22 mouse cellular contexts compared by ENCODE assay signal in the genomic region with DNA sequence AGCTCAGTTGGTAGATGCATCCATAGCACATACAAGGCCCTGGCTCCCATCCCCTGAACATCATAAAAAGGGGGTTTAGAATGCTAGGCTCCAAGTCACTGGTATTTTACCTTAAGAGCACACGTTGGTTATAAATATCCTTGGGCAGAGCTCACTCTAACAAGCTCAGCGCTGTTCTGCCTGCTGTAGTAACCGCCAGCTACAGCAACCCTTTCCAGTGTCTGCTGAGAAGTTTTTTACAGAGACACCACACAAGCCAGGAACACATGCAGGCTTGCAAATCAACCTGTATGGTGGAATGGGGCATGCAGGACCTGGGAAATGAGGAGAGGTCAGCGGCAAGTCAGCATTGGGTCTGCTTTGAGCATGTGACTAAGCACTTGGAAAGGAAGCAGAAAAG. TPM values are rescaled to one million over a fixed set of nuclear protein-coding genes. Genes with fewer than 3 reads are reported as not detected.
DNase-seq lines count a peak whose midpoint lies in the region; ATAC-seq and TF ChIP-seq lines count a peak whose summit lies in the region.
"Had no signal": no experiment of that assay in that cellular context is flagged by ENCODE, and none has a peak within 500 bp of the region (broad histone marks: within the 10 kb centered on the region; RNA-seq: fewer than 3 reads in every experiment).

No protein-coding gene starts in this region.

- peaks cover 26% of the 10 kb centered on the region for H3K4me1 ChIP-seq in cerebellum, adult 2 months (ENCODE audit: control insufficient read depth, insufficient read depth, low read length)
- peaks cover 15% of the 10 kb centered on the region for H3K4me1 ChIP-seq in hindbrain, embryonic 13.5 days (replicated peaks)
- H3K4me1 ChIP-seq in hindbrain, embryonic 16.5 days (ENCODE audit: control insufficient read depth, insufficient read depth, low read depth, low read length) = no peaks in the 10 kb centered on the region; the same call in none of the 2 replicates
- H3K4me1 ChIP-seq in limb, embryonic 11.5 days (ENCODE audit: control insufficient read depth, insufficient read depth, low read length) = 0 out of 2 replicates have a peak, but pooled peaks cover 3% of the 10 kb centered on the region
- H3K4me1 ChIP-seq in limb, embryonic 10.5 days = peaks cover 22% of the 10 kb centered on the region

- DNase-seq in cerebellum, adult 9-11 months = peak; percentile 11
- DNase-seq in cerebellum, adult 2 months = no peak
- DNase-seq in limb, embryonic 11.5 days (ENCODE audit: low spot score) = no peak
- DNase-seq in limb, embryonic 10.5 days (ENCODE audit: low spot score) = no peak
- peak; percentile 33 to 49 for DNase-seq in right cerebral cortex, postnatal 10 days (ENCODE audit: low spot score in 2 of 2)
- DNase-seq in right cerebral cortex, postnatal 25 days = no peak
- DNase-seq: adrenal gland, adult 8-10 months; adrenal gland, postnatal 36 days; B cell, adult 2 months; cerebellum, adult 11-12 months; gastrocnemius, postnatal 36 days; heart, adult 11 months; heart, postnatal 4 days had no signal

- no peak for TF ChIP-seq POLR2A in cerebellum, adult 2 months (IDR thresholded peaks at IDR 0.05; ENCODE audit: borderline replicate concordance, insufficient read depth, low read length)

- no peaks in the 10 kb centered on the region for H3K27me3 ChIP-seq in cerebellum, adult 2 months (ENCODE audit: control insufficient read depth, insufficient read depth, low read length)
- H3K27me3 ChIP-seq in hindbrain, embryonic 13.5 days = 0 out of 2 replicates have a peak, but pooled peaks cover 6% of the 10 kb centered on the region
- no peaks in the 10 kb centered on the region for H3K27me3 ChIP-seq in hindbrain, embryonic 16.5 days (replicated peaks; ENCODE audit: control insufficient read depth, insufficient read depth, low read length)
- H3K27me3 ChIP-seq in limb, embryonic 11.5 days (ENCODE audit: control insufficient read depth, insufficient read depth, low read length) = no peaks in the 10 kb centered on the region
- no peaks in the 10 kb centered on the region for H3K27me3 ChIP-seq in limb, embryonic 10.5 days (ENCODE audit: low read depth, poor library complexity, severe bottlenecking)
- H3K27me3 ChIP-seq: hindbrain, embryonic 15.5 days had no signal

- no peak overlapping the region for H3K27ac ChIP-seq in cerebellum, adult 2 months (ENCODE audit: insufficient read depth, low read length)
- peak overlapping the region; percentile 23; the same call in 1 of the 2 replicates for H3K27ac ChIP-seq in hindbrain, embryonic 13.5 days
- H3K27ac ChIP-seq in hindbrain, embryonic 16.5 days (ENCODE audit: low read depth, low read length) = no peak overlapping the region
- H3K27ac ChIP-seq in limb, embryonic 11.5 days (replicated peaks; ENCODE audit: low read depth, low read length) = peak overlapping the region; percentile 36; the same call in 1 of the 2 replicates
- no peak overlapping the region for H3K27ac ChIP-seq in limb, embryonic 10.5 days
- H3K27ac ChIP-seq: embryonic facial prominence, embryonic 10.5 days; heart, embryonic 13.5 days; hindbrain, embryonic 15.5 days had no signal

- whole genome bisulfite sequencing in cerebellum, adult 2 months = 80% methylated on average over 4 of the region's 4 CpGs
- WGBS in hindbrain, embryonic 13.5 days = 83% methylated on average over 4 of the region's 4 CpGs
- WGBS in hindbrain, embryonic 16.5 days = 82% methylated on average over 4 of the region's 4 CpGs
- 80% methylated on average over 4 of the region's 4 CpGs for WGBS in limb, embryonic 11.5 days
- 85% methylated on average over 4 of the region's 4 CpGs for WGBS in limb, embryonic 10.5 days

- no peaks in the 10 kb centered on the region for H3K36me3 ChIP-seq in hindbrain, embryonic 13.5 days
- no peaks in the 10 kb centered on the region for H3K36me3 ChIP-seq in hindbrain, embryonic 16.5 days (ENCODE audit: control insufficient read depth, insufficient read depth, low read length)
- no peaks in the 10 kb centered on the region for H3K36me3 ChIP-seq in limb, embryonic 11.5 days (ENCODE audit: control insufficient read depth, insufficient read depth, low read length)
- H3K36me3 ChIP-seq in limb, embryonic 10.5 days = no peaks in the 10 kb centered on the region
- H3K36me3 ChIP-seq: embryonic facial prominence, embryonic 10.5 days; G1E; heart, embryonic 13.5 days; hindbrain, embryonic 15.5 days had no signal

- ATAC-seq in hindbrain, embryonic 13.5 days (ENCODE audit: low FRiP score) = no peak
- no peak for ATAC-seq in hindbrain, embryonic 16.5 days
- no peak for ATAC-seq in limb, embryonic 11.5 days (ENCODE audit: insufficient number of reproducible peaks, low FRiP score, low TSS enrichment, low read depth)
- ATAC-seq: CD4-positive, CD25-positive, alpha-beta regulatory T cell, adult 4 months; forebrain, embryonic 14.5 days; inflammation-experienced regulatory T-cells, adult 6 months had no signal

- H3K9me3 ChIP-seq in hindbrain, embryonic 13.5 days = no peaks in the 10 kb centered on the region
- no peaks in the 10 kb centered on the region for H3K9me3 ChIP-seq in hindbrain, embryonic 16.5 days (ENCODE audit: control insufficient read depth, low read length)
- no peaks in the 10 kb centered on the region for H3K9me3 ChIP-seq in limb, embryonic 11.5 days (ENCODE audit: control insufficient read depth, low read length)
- H3K9me3 ChIP-seq in limb, embryonic 10.5 days (replicated peaks) = no peaks in the 10 kb centered on the region
- H3K9me3 ChIP-seq: embryonic facial prominence, embryonic 10.5 days; G1E; heart, embryonic 13.5 days; hindbrain, embryonic 15.5 days had no signal

- no peak overlapping the region for H3K9ac ChIP-seq in hindbrain, embryonic 13.5 days
- H3K9ac ChIP-seq in hindbrain, embryonic 16.5 days (ENCODE audit: low read depth, low read length) = no peak overlapping the region
- H3K9ac ChIP-seq in limb, embryonic 11.5 days (ENCODE audit: low read length) = no peak overlapping the region
- H3K9ac ChIP-seq: heart, embryonic 13.5 days; hindbrain, embryonic 15.5 days had no signal

- no peak overlapping the region for H3K4me3 ChIP-seq in cerebellum, adult 2 months (replicated peaks; ENCODE audit: insufficient read depth, low read depth, low read length)
- H3K4me3 ChIP-seq in hindbrain, embryonic 13.5 days = no peak overlapping the region
- H3K4me3 ChIP-seq in hindbrain, embryonic 16.5 days (ENCODE audit: low read length) = no peak overlapping the region
- H3K4me3 ChIP-seq in limb, embryonic 11.5 days (ENCODE audit: low read depth, low read length) = no peak overlapping the region
- no peak overlapping the region for H3K4me3 ChIP-seq in limb, embryonic 10.5 days
- H3K4me3 ChIP-seq: embryonic facial prominence, embryonic 10.5 days; heart, embryonic 13.5 days; hindbrain, embryonic 15.5 days had no signal

- TF ChIP-seq CTCF in cerebellum, adult 2 months (IDR thresholded peaks at IDR 0.05; ENCODE audit: borderline replicate concordance, insufficient read depth, low read depth, low read length) = no peak

- H3K4me2 ChIP-seq in hindbrain, embryonic 13.5 days = no peak overlapping the region
- H3K4me2 ChIP-seq in hindbrain, embryonic 16.5 days (ENCODE audit: low read length) = no peak overlapping the region
- no peak overlapping the region for H3K4me2 ChIP-seq in limb, embryonic 11.5 days (ENCODE audit: low read depth, severe bottlenecking)
- H3K4me2 ChIP-seq: heart, embryonic 13.5 days; hindbrain, embryonic 15.5 days had no signal

RNA-seq across cellular contexts. Expression of gene Ppp1r26, which starts 37.5 kb away (rescaled TPM):
- 11.5 and 12.4 TPM in 2 replicates for polyA plus RNA-seq in cerebellum, adult 2 months (2012; rRNA removed)
- polyA plus RNA-seq in hindbrain, embryonic 13.5 days (2015; fragmentation: Nextera tagmentation; extraction: Ambion mirVana) = 11.3 and 14.0 TPM in 2 replicates
- polyA plus RNA-seq in hindbrain, embryonic 16.5 days (2015; fragmentation: Nextera tagmentation; extraction: Ambion mirVana) = 14.5 and 17.4 TPM in 2 replicates
- polyA plus RNA-seq in limb, embryonic 11.5 days (2014; fragmentation: Nextera tagmentation; extraction: Ambion mirVana) = 5.3 and 5.4 TPM in 2 replicates
- polyA plus RNA-seq in limb, embryonic 10.5 days (2016; fragmentation: Nextera tagmentation; extraction: Ambion mirVana) = 4.2 and 6.3 TPM in 2 replicates
- polyA plus RNA-seq: CD4-positive, CD25-positive, alpha-beta regulatory T cell, adult 4 months; G1E; inflammation-experienced regulatory T-cells, adult 6 months had no signal

RNA-seq across cellular contexts. Expression of gene 1700007K13Rik, which starts 57.0 kb away (rescaled TPM):
- polyA plus RNA-seq in cerebellum, adult 2 months (2012; rRNA removed) = 4.0 TPM in 2 replicates
- 2.4 and 3.1 TPM in 2 replicates for polyA plus RNA-seq in hindbrain, embryonic 13.5 days (2015; fragmentation: Nextera tagmentation; extraction: Ambion mirVana)
- polyA plus RNA-seq in hindbrain, embryonic 16.5 days (2015; fragmentation: Nextera tagmentation; extraction: Ambion mirVana) = 3.0 and 4.5 TPM in 2 replicates
- polyA plus RNA-seq in limb, embryonic 11.5 days (2014; fragmentation: Nextera tagmentation; extraction: Ambion mirVana) = 0.95 and 0.96 TPM in 2 replicates
- polyA plus RNA-seq in limb, embryonic 10.5 days (2016; fragmentation: Nextera tagmentation; extraction: Ambion mirVana) = 0.25 and 0.61 TPM in 2 replicates
- polyA plus RNA-seq: CD4-positive, CD25-positive, alpha-beta regulatory T cell, adult 4 months had no signal

RNA-seq across cellular contexts. Expression of gene Mrps2, which starts 58.7 kb away (rescaled TPM):
- 43.2 and 44.5 TPM in 2 replicates for polyA plus RNA-seq in cerebellum, adult 2 months (2012; rRNA removed)
- polyA plus RNA-seq in hindbrain, embryonic 13.5 days (2015; fragmentation: Nextera tagmentation; extraction: Ambion mirVana) = 51.9 and 52.6 TPM in 2 replicates
- 48.2 and 51.4 TPM in 2 replicates for polyA plus RNA-seq in hindbrain, embryonic 16.5 days (2015; fragmentation: Nextera tagmentation; extraction: Ambion mirVana)
- polyA plus RNA-seq in limb, embryonic 11.5 days (2014; fragmentation: Nextera tagmentation; extraction: Ambion mirVana) = 70.4 and 72.9 TPM in 2 replicates
- 70.3 and 75.9 TPM in 2 replicates for polyA plus RNA-seq in limb, embryonic 10.5 days (2016; fragmentation: Nextera tagmentation; extraction: Ambion mirVana)

Comparison
In these comparisons a context has a peak if more than half of its experiments do, and no peak if none do; other contexts are left out.
1. DNase-seq: peak in cerebellum, adult 9-11 months (single experiment) and right cerebral cortex, postnatal 10 days (2 of 2); none in cerebellum, adult 2 months (0 of 2), limb, embryonic 11.5 days (single experiment), limb, embryonic 10.5 days (single experiment) and right cerebral cortex, postnatal 25 days (single experiment).
2. H3K27ac ChIP-seq: peak in hindbrain, embryonic 13.5 days (single experiment) and limb, embryonic 11.5 days (single experiment); none in cerebellum, adult 2 months (single experiment), hindbrain, embryonic 16.5 days (single experiment) and limb, embryonic 10.5 days (single experiment).